Mouse (Mus musculus): ENCODE data around the gene Babam2.

DNA sequence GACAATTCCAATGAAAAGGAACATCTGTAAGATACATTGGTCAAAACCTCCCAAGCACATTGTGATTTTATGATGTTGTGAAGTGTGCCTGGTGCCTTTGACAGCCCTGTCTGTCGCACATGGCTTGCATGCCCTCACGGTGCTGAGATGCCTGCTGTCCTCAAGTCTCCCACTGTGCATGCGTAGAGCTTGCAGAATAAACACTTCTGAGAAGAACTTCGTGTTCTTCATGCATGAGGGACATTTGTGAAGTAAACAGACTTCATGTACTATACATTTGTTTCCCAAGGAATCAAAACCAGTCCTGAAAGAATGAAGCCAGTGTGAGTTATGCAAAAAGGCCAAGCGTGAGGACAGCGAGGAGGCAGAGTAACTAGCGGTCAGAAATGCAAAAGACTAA lies 208.3 kb downstream of the Babam2 start:
- TF ChIP-seq POLR2A (IDR thresholded peaks at IDR 0.05; ENCODE audit: borderline replicate concordance, extremely low read depth, insufficient read depth, insufficient read length, poor library complexity, severe bottlenecking) (no peak), CTCF (IDR thresholded peaks at IDR 0.05; ENCODE audit: borderline replicate concordance, extremely low read depth, insufficient read depth, insufficient read length) (no peak)

All from brain, embryonic 14.5 days (tissue).